Mouse (Mus musculus) ES-Bruce4 (cell line): ENCODE results near the gene Pkmyt1.

ENCODE experiments used
- CTCF ChIP-seq: IDR thresholded peaks from one replicate; pipeline ENCODE4 v1.8.1; 2011; ENCODE audit warnings: low read depth, low read length
- EP300 ChIP-seq: IDR thresholded peaks from 2 replicates; pipeline ENCODE4 v1.6.1; 2011; ENCODE audit warnings: low read depth, low read length; ENCODE audit not compliant: insufficient read depth
- POLR2A ChIP-seq: IDR thresholded peaks from one replicate; pipeline ENCODE4 v1.8.1; 2011; ENCODE audit warnings: low read length; ENCODE audit not compliant: insufficient read depth

DNA sequence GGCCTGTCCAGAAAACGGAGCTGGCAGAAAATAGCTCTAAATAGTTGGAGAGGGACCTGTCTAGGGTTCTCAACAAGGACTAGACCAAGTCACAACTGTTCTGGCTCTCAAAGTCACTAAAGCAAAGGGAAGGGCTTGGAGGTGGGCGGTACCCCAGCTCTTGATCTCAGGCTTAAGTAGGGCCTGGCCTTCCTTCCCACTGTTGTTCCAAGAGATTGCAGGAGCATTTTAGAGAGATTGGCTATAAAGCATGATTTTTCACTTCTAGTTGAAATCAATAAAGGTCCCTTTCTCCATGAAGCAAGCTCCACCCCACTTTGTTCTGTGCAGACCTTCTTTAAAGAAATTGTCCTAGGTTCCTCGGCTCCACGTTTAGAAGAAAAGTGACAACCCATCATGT lies 659 bp upstream of the Pkmyt1 start:
- TF ChIP-seq POLR2A = no peak
- TF ChIP-seq CTCF = no peak
- TF ChIP-seq EP300 = no peak
